Comparison of ENCODE assay signal across 19 mouse cellular contexts in the genomic region with DNA sequence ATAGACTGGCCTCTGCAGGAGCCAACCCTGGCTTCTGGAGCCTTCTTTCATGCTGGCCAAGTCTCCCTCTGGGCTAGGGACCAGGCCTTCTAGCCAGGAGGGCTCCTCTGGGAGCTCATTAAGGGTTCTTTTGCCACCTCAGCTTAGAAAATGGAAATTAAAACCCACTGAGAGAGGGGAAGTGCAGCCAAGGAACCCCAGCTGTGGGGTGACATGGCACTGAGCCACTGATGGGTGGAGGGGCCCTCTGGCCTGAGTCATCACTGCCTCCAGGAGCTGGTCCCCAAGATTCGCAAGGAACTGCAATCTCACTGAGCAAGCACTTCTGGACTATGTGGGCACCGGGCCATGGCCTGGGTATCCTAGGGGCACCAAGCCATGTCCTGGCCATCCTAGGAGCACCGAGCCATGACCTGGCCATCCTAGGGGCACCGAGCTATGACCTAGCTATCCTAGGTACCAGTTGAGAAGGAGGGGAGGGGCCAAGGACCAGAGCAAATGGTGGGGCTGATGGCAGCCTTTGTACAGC. TPM values are rescaled to one million over a fixed set of nuclear protein-coding genes. Genes with fewer than 3 reads are reported as not detected.
A peak's percentile ranks its signal among the peaks of the same experiment; 100 is the strongest.
DNase-seq lines count a peak whose midpoint lies in the region; ATAC-seq and TF ChIP-seq lines count a peak whose summit lies in the region.
"Had no signal": no experiment of that assay in that cellular context is flagged by ENCODE, and none has a peak within 500 bp of the region (broad histone marks: within the 10 kb centered on the region; RNA-seq: fewer than 3 reads in every experiment).

No protein-coding gene starts in this region.

- peaks cover 9% of the 10 kb centered on the region; the same call in 1 of the 2 replicates for H3K36me3 ChIP-seq in E14TG2a.4 (ENCODE audit: insufficient read depth, low read length)
- H3K36me3 ChIP-seq in hindbrain, embryonic 11.5 days (ENCODE audit: control insufficient read depth, insufficient read depth, low read length), result no peaks in the 10 kb centered on the region
- H3K36me3 ChIP-seq in thymus, adult 2 months (ENCODE audit: control insufficient read depth, insufficient read depth, low read length), result no peaks in the 10 kb centered on the region
- H3K36me3 ChIP-seq: G1E; hindbrain, embryonic 12.5 days; limb, embryonic 12.5 days had no signal

- no peak for TF ChIP-seq POLR2A in thymus, adult 2 months (IDR thresholded peaks at IDR 0.05; ENCODE audit: control insufficient read depth, extremely low read depth, insufficient read depth, low read length, poor library complexity)

- 90% methylated on average over 4 of the region's 4 CpGs for WGBS in hindbrain, embryonic 11.5 days
- 71% methylated on average over 4 of the region's 4 CpGs for WGBS in thymus, adult 2 months

- peak; percentile 59 for DNase-seq in adrenal gland, postnatal 14 days
- DNase-seq in adrenal gland, adult 18-20 months (ENCODE audit: low spot score in 2 of 2), result no peak
- peak; percentile 29 for DNase-seq in layer of hippocampus, adult 11-12 months (ENCODE audit: low spot score)
- DNase-seq in layer of hippocampus, adult 9-10 months (ENCODE audit: low spot score), result no peak
- DNase-seq in layer of hippocampus, postnatal 10 days (ENCODE audit: low spot score in 2 of 2), result peak; percentile 24 to 57
- DNase-seq in hindbrain, embryonic 11.5 days (ENCODE audit: low spot score), result no peak
- no peak for DNase-seq in thymus, adult 2 months
- DNase-seq: kidney, adult 8-10 months; lung, postnatal 36 days; spleen, adult 18-20 months; thymus, adult 18-20 months had no signal

- ATAC-seq in hindbrain, embryonic 11.5 days (ENCODE audit: low FRiP score), result no peak
- ATAC-seq: activated CD4-positive, CD25-positive, alpha-beta regulatory T cell, adult 4 months had no signal

- no peak overlapping the region for H3K9ac ChIP-seq in hindbrain, embryonic 11.5 days (ENCODE audit: low read depth, low read length)
- H3K9ac ChIP-seq: hindbrain, embryonic 12.5 days; limb, embryonic 12.5 days had no signal

- H3K27me3 ChIP-seq in E14TG2a.4 (ENCODE audit: insufficient read depth, low read length), result peaks cover 5% of the 10 kb centered on the region; the same call in 1 of the 2 replicates
- no peaks in the 10 kb centered on the region for H3K27me3 ChIP-seq in hindbrain, embryonic 11.5 days (ENCODE audit: control insufficient read depth, insufficient read depth, low read length)
- no peaks in the 10 kb centered on the region for H3K27me3 ChIP-seq in thymus, adult 2 months (ENCODE audit: control insufficient read depth, insufficient read depth, low read length)
- H3K27me3 ChIP-seq: hindbrain, embryonic 12.5 days; limb, embryonic 12.5 days had no signal

- no peak overlapping the region for H3K4me2 ChIP-seq in hindbrain, embryonic 11.5 days (replicated peaks; ENCODE audit: low read depth, low read length)
- H3K4me2 ChIP-seq: heart, embryonic 11.5 days; hindbrain, embryonic 12.5 days; limb, embryonic 12.5 days had no signal

- no peaks in the 10 kb centered on the region for H3K9me3 ChIP-seq in E14TG2a.4 (ENCODE audit: low read length)
- no peaks in the 10 kb centered on the region for H3K9me3 ChIP-seq in hindbrain, embryonic 11.5 days (ENCODE audit: control insufficient read depth, low read length)
- H3K9me3 ChIP-seq: G1E; hindbrain, embryonic 12.5 days; limb, embryonic 12.5 days had no signal

- H3K4me3 ChIP-seq in E14TG2a.4 (replicated peaks; ENCODE audit: low read length), result peak overlapping the region; percentile 77
- no peak overlapping the region for H3K4me3 ChIP-seq in hindbrain, embryonic 11.5 days (ENCODE audit: low read depth, low read length)
- H3K4me3 ChIP-seq in thymus, adult 2 months (ENCODE audit: control insufficient read depth, insufficient read depth, low read length), result no peak overlapping the region
- H3K4me3 ChIP-seq: hindbrain, embryonic 12.5 days; limb, embryonic 12.5 days had no signal

- H3K4me1 ChIP-seq in E14TG2a.4 (replicated peaks; ENCODE audit: low read depth, low read length), result peaks cover 90% of the 10 kb centered on the region
- no peaks in the 10 kb centered on the region for H3K4me1 ChIP-seq in hindbrain, embryonic 11.5 days (replicated peaks; ENCODE audit: control insufficient read depth, insufficient read depth, low read length)
- no peaks in the 10 kb centered on the region for H3K4me1 ChIP-seq in thymus, adult 2 months (replicated peaks; ENCODE audit: control insufficient read depth, insufficient read depth, low read length)

- no peak overlapping the region for H3K27ac ChIP-seq in hindbrain, embryonic 11.5 days (ENCODE audit: low read depth, low read length)
- no peak overlapping the region for H3K27ac ChIP-seq in thymus, adult 2 months (ENCODE audit: control insufficient read depth, insufficient read depth, low read length)
- H3K27ac ChIP-seq: hindbrain, embryonic 12.5 days; limb, embryonic 12.5 days had no signal

- TF ChIP-seq CTCF in E14TG2a.4 (conservative IDR thresholded peaks at IDR 0.05; ENCODE audit: low read length), result no peak
- no peak for TF ChIP-seq CTCF in thymus, adult 2 months (IDR thresholded peaks at IDR 0.05; ENCODE audit: borderline replicate concordance, control insufficient read depth, extremely low read depth, insufficient read depth, low read length, poor library complexity)

RNA-seq across cellular contexts. Expression of gene Sned1, which starts 28.0 kb away (rescaled TPM):
- total RNA-seq in adrenal gland, postnatal 14 days (2021), result 22.5 and 23.2 TPM in 2 replicates
- 10 to 100 TPM; 10.7 to 22.3 TPM for total RNA-seq in adrenal gland, adult 18-20 months (2021)
- 10 to 100 TPM in 1 of 2 experiments, 1 to 10 TPM in 1; 9.3 to 10.2 TPM for total RNA-seq in layer of hippocampus, postnatal 10 days (2021)
- 1.5 and 4.0 TPM in 2 replicates for polyA plus RNA-seq in hindbrain, embryonic 11.5 days (2014; fragmentation: Nextera tagmentation; extraction: Ambion mirVana)
- polyA plus RNA-seq in thymus, adult 2 months (2012; rRNA removed), result 3.1 and 3.8 TPM in 2 replicates
- polyA plus RNA-seq: G1E had no signal

RNA-seq across cellular contexts. Expression of gene Crocc2, which starts 39.1 kb away (rescaled TPM):
- total RNA-seq in adrenal gland, postnatal 14 days (2021), result 0.07 and 0.08 TPM in 2 replicates
- under 1 TPM in 1 of 2 experiments, not detected in 1; 0.03 TPM for total RNA-seq in adrenal gland, adult 18-20 months (2021)
- under 1 TPM; 0.80 to 0.98 TPM for total RNA-seq in layer of hippocampus, postnatal 10 days (2021)
- polyA plus RNA-seq in hindbrain, embryonic 11.5 days (2014; fragmentation: Nextera tagmentation; extraction: Ambion mirVana), result 0.09 and 0.18 TPM in 2 replicates
- polyA plus RNA-seq in thymus, adult 2 months (2012; rRNA removed), result 0.28 and 0.34 TPM in 2 replicates
- total RNA-seq: common myeloid progenitor, adult 5-6 weeks had no signal
- polyA plus RNA-seq: activated CD4-positive, CD25-positive, alpha-beta regulatory T cell, adult 4 months; G1E had no signal

RNA-seq across cellular contexts. Expression of gene 2310007B03Rik, which starts 46.9 kb away (rescaled TPM):
- not detected in 2 replicates for total RNA-seq in adrenal gland, postnatal 14 days (2021)
- not detected for total RNA-seq in adrenal gland, adult 18-20 months (2021)
- total RNA-seq in layer of hippocampus, postnatal 10 days (2021), result not detected
- 0.49 and 0.77 TPM in 2 replicates for polyA plus RNA-seq in hindbrain, embryonic 11.5 days (2014; fragmentation: Nextera tagmentation; extraction: Ambion mirVana)
- 0.68 and 0.88 TPM in 2 replicates for polyA plus RNA-seq in thymus, adult 2 months (2012; rRNA removed)
- total RNA-seq: common myeloid progenitor, adult 5-6 weeks had no signal
- polyA plus RNA-seq: activated CD4-positive, CD25-positive, alpha-beta regulatory T cell, adult 4 months; frontal cortex, adult 2 months; G1E had no signal

Comparison
In these comparisons a context has a peak if more than half of its experiments do, and no peak if none do; other contexts are left out.
1. DNase-seq: peak in adrenal gland, postnatal 14 days (single experiment), layer of hippocampus, adult 11-12 months (single experiment) and layer of hippocampus, postnatal 10 days (2 of 2); none in adrenal gland, adult 18-20 months (0 of 2), layer of hippocampus, adult 9-10 months (single experiment), hindbrain, embryonic 11.5 days (single experiment) and thymus, adult 2 months (single experiment).